In the genomic region with DNA sequence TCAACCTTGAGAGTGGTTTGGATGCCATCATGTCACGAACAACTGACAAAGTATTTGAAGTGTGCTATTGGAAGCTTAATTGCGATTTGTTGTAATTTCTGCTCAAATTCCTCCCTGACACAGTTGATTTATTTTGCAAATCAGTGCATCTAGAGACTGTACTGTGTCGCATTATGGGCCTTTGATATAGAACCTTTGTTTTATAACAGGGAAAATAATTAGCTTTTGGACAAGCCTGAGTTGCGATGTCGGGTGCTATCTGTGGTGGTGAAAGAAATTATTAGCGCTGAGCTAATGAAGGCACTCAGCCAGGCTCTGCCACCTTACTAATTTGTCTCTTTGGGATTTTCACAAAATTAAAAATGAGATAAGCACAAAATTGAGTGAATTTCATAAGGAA, we compare ENCODE assay signal across 19 mouse cellular contexts.
DNase-seq lines count a peak whose midpoint lies in the region; ATAC-seq and TF ChIP-seq lines count a peak whose summit lies in the region.
"Had no signal": no experiment of that assay in that cellular context is flagged by ENCODE, and none has a peak within 500 bp of the region (broad histone marks: within the 10 kb centered on the region; RNA-seq: fewer than 3 reads in every experiment).

No protein-coding gene starts in this region.

- no peak overlapping the region for H3K9ac ChIP-seq in midbrain, embryonic 12.5 days (replicated peaks)
- H3K9ac ChIP-seq in midbrain, embryonic 11.5 days (ENCODE audit: low read length): no peak overlapping the region
- no peak overlapping the region for H3K9ac ChIP-seq in forebrain, embryonic 15.5 days (replicated peaks)
- no peak overlapping the region for H3K9ac ChIP-seq in midbrain, embryonic 14.5 days (replicated peaks; ENCODE audit: low read length)
- H3K9ac ChIP-seq: embryonic facial prominence, embryonic 12.5 days; heart, embryonic 13.5 days; liver, postnatal 0 days had no signal

- DNase-seq in midbrain, embryonic 11.5 days (ENCODE audit: low spot score, missing footprints): no peak
- peak; percentile 21 for DNase-seq in midbrain, embryonic 14.5 days
- DNase-seq in adrenal gland, adult 8-10 months: no peak
- no peak for DNase-seq in left cerebral cortex, adult 2 months (ENCODE audit: extremely low spot score in 1 of 2, low spot score in 2 of 2)
- DNase-seq in adrenal gland, postnatal 25 days: no peak
- DNase-seq: cerebellum, adult 9-11 months; gastrocnemius, postnatal 10 days; heart, adult 18-20 months; kidney, adult 8-10 months; kidney, postnatal 25 days; left cerebral cortex, postnatal 4 days; liver, postnatal 0 days; lung, postnatal 10 days; thymus, postnatal 25 days had no signal

- ATAC-seq in midbrain, embryonic 12.5 days (ENCODE audit: low FRiP score, low read depth): peak; percentile 62; the same call in 1 of the 2 replicates
- ATAC-seq in midbrain, embryonic 11.5 days (ENCODE audit: low FRiP score): no peak
- 0 out of 2 replicates have a peak, but pooled peaks have one; percentile 48 for ATAC-seq in forebrain, embryonic 15.5 days (replicated peaks)
- ATAC-seq in midbrain, embryonic 14.5 days (ENCODE audit: low FRiP score, low TSS enrichment): no peak
- ATAC-seq: liver, postnatal 0 days had no signal

- no peak overlapping the region for H3K4me3 ChIP-seq in midbrain, embryonic 12.5 days
- H3K4me3 ChIP-seq in midbrain, embryonic 11.5 days (ENCODE audit: low read depth, low read length): no peak overlapping the region
- no peak overlapping the region for H3K4me3 ChIP-seq in forebrain, embryonic 15.5 days
- H3K4me3 ChIP-seq in midbrain, embryonic 14.5 days (replicated peaks; ENCODE audit: low read depth, low read length): no peak overlapping the region
- H3K4me3 ChIP-seq in left cerebral cortex, adult 2 months: no peak overlapping the region
- H3K4me3 ChIP-seq: embryonic facial prominence, embryonic 12.5 days; erythroblast, embryonic 14.5 days; heart, embryonic 13.5 days had no signal

- H3K36me3 ChIP-seq in midbrain, embryonic 12.5 days: no peaks in the 10 kb centered on the region
- no peaks in the 10 kb centered on the region for H3K36me3 ChIP-seq in midbrain, embryonic 11.5 days (ENCODE audit: control insufficient read depth, insufficient read depth, low read length)
- no peaks in the 10 kb centered on the region for H3K36me3 ChIP-seq in forebrain, embryonic 15.5 days
- H3K36me3 ChIP-seq in midbrain, embryonic 14.5 days (ENCODE audit: control insufficient read depth, insufficient read depth, low read length): no peaks in the 10 kb centered on the region
- H3K36me3 ChIP-seq: embryonic facial prominence, embryonic 12.5 days; heart, embryonic 13.5 days had no signal

- H3K9me3 ChIP-seq in midbrain, embryonic 12.5 days: no peaks in the 10 kb centered on the region
- no peaks in the 10 kb centered on the region for H3K9me3 ChIP-seq in midbrain, embryonic 11.5 days (ENCODE audit: control insufficient read depth, low read length)
- H3K9me3 ChIP-seq in forebrain, embryonic 15.5 days: no peaks in the 10 kb centered on the region
- no peaks in the 10 kb centered on the region for H3K9me3 ChIP-seq in midbrain, embryonic 14.5 days (ENCODE audit: control insufficient read depth, low read length)
- H3K9me3 ChIP-seq: embryonic facial prominence, embryonic 12.5 days; heart, embryonic 13.5 days had no signal

- WGBS in midbrain, embryonic 12.5 days: 81% methylated on average over 6 of the region's 6 CpGs
- 83% methylated on average over 6 of the region's 6 CpGs for WGBS in midbrain, embryonic 11.5 days
- 37% methylated on average over 6 of the region's 6 CpGs for WGBS in forebrain, embryonic 15.5 days
- 60% methylated on average over 6 of the region's 6 CpGs for WGBS in midbrain, embryonic 14.5 days

- H3K27ac ChIP-seq in midbrain, embryonic 12.5 days (replicated peaks): no peak overlapping the region
- no peak overlapping the region for H3K27ac ChIP-seq in midbrain, embryonic 11.5 days (ENCODE audit: low read depth, low read length)
- no peak overlapping the region for H3K27ac ChIP-seq in forebrain, embryonic 15.5 days (replicated peaks)
- no peak overlapping the region for H3K27ac ChIP-seq in midbrain, embryonic 14.5 days (replicated peaks; ENCODE audit: low read depth, low read length)
- H3K27ac ChIP-seq in left cerebral cortex, adult 2 months: no peak overlapping the region
- H3K27ac ChIP-seq: embryonic facial prominence, embryonic 12.5 days; heart, embryonic 13.5 days had no signal

- TF ChIP-seq CTCF in left cerebral cortex, adult 2 months (IDR thresholded peaks at IDR 0.05): no peak

- no peaks in the 10 kb centered on the region for H3K4me1 ChIP-seq in midbrain, embryonic 12.5 days
- no peaks in the 10 kb centered on the region for H3K4me1 ChIP-seq in midbrain, embryonic 11.5 days (ENCODE audit: control insufficient read depth, insufficient read depth, low read length)
- 0 out of 2 replicates have a peak, but pooled peaks cover 6% of the 10 kb centered on the region for H3K4me1 ChIP-seq in forebrain, embryonic 15.5 days
- H3K4me1 ChIP-seq in midbrain, embryonic 14.5 days (ENCODE audit: control insufficient read depth, insufficient read depth, low read length): no peaks in the 10 kb centered on the region
- H3K4me1 ChIP-seq: embryonic facial prominence, embryonic 12.5 days; heart, embryonic 13.5 days had no signal

- intact Hi-C loops in left cerebral cortex, adult 2 months (cut with DNase I): no loop called here

- no peaks in the 10 kb centered on the region for H3K27me3 ChIP-seq in midbrain, embryonic 12.5 days
- no peaks in the 10 kb centered on the region for H3K27me3 ChIP-seq in midbrain, embryonic 11.5 days (ENCODE audit: control insufficient read depth, insufficient read depth, low read length)
- H3K27me3 ChIP-seq in forebrain, embryonic 15.5 days: no peaks in the 10 kb centered on the region
- no peaks in the 10 kb centered on the region for H3K27me3 ChIP-seq in midbrain, embryonic 14.5 days (ENCODE audit: control insufficient read depth, insufficient read depth, low read length)
- H3K27me3 ChIP-seq: embryonic facial prominence, embryonic 12.5 days; heart, embryonic 13.5 days had no signal

- no peak overlapping the region for H3K4me2 ChIP-seq in midbrain, embryonic 12.5 days (replicated peaks)
- no peak overlapping the region for H3K4me2 ChIP-seq in midbrain, embryonic 11.5 days
- no peak overlapping the region for H3K4me2 ChIP-seq in forebrain, embryonic 15.5 days (replicated peaks)
- H3K4me2 ChIP-seq in midbrain, embryonic 14.5 days (ENCODE audit: low read length): no peak overlapping the region
- H3K4me2 ChIP-seq: embryonic facial prominence, embryonic 12.5 days; heart, embryonic 13.5 days had no signal

Comparison
In these comparisons a context has a peak if more than half of its experiments do, and no peak if none do; other contexts are left out.
1. ATAC-seq: peak in midbrain, embryonic 12.5 days (single experiment) and forebrain, embryonic 15.5 days (single experiment); none in midbrain, embryonic 11.5 days (single experiment) and midbrain, embryonic 14.5 days (single experiment).